Mouse (Mus musculus): ENCODE results near the gene Ptcd3.
"Not testable (repeated sequence)": the region's sequence is repeated elsewhere in the genome, so short reads cannot be mapped to it uniquely, and the experiment has no call there.

Gene Ptcd3

GRCm38 (mm10) chr6:71868809-71869208 is 39.7 kb downstream of the Ptcd3 start:
- peak; percentile 19 for DNase-seq

- no peak for DNase-seq
Measured at GRCm38 (mm10) chr6:71867751-71868150, 40.8 kb downstream of the Ptcd3 start.

GRCm38 (mm10) chr6:71846906-71847305 is 61.6 kb downstream of the Ptcd3 start:
- not testable (repeated sequence) for DNase-seq

GRCm38 (mm10) chr6:71840597-71841290 is 67.8 kb downstream of the Ptcd3 start:
- no peak for DNase-seq

GRCm38 (mm10) chr6:71839815-71840214 is 68.7 kb downstream of the Ptcd3 start:
- DNase-seq, result no peak

GRCm38 (mm10) chr6:71836811-71837210 is 71.7 kb downstream of the Ptcd3 start:
- DNase-seq, result peak; percentile 3

- peak; percentile 98 for DNase-seq
Measured at GRCm38 (mm10) chr6:71831581-71831960, 77.0 kb downstream of the Ptcd3 start.

- DNase-seq, result peak; percentile 98
Measured at GRCm38 (mm10) chr6:71830690-71831580, 77.6 kb downstream of the Ptcd3 start, which contains the start of gene Immt. TSS of gene Immt (plus strand) at chr6:71831331.
